Comparison of ENCODE assay signal across 36 mouse cellular contexts in the genomic region with DNA sequence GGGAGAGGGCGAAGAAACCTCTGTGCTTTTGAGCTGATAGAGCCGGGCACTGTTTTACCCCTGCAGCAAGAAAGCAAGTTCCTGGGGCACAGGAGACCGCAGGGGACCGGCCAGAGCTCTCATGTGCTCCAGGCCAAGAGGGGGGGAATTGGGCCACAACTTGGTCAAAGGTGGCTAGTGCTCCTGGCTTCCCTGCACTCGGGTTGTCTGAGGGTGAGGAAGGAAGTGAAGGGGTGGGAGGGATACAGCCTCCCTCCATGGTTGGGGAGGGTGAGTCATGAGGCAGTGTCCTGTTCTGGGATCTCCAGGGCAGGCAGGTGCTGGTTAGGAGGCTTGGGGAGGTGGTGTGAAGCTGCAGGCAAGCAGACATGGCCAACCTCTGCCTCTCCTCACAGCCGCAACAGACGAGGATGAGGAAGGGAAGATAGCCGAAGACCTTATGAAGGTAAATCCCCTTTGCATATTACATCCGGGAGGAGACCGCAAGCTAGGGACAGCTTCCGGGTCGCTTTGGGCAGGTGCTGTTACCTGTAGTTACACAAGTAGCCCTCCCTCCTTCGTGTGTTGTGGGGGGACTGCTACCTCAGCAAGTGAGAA. TPM values are rescaled to one million over a fixed set of nuclear protein-coding genes. Genes with fewer than 3 reads are reported as not detected.
DNase-seq lines count a peak whose midpoint lies in the region; ATAC-seq and TF ChIP-seq lines count a peak whose summit lies in the region.
"Had no signal": no experiment of that assay in that cellular context is flagged by ENCODE, and none has a peak within 500 bp of the region (broad histone marks: within the 10 kb centered on the region; RNA-seq: fewer than 3 reads in every experiment).

No protein-coding gene starts in this region.

- intact Hi-C loops in gastrocnemius, adult 2 months (cut with DNase I) = no loop called here

- H3K27me3 ChIP-seq in liver, adult 2 months (ENCODE audit: control insufficient read depth, insufficient read depth, low read length) = no peaks in the 10 kb centered on the region
- peaks cover 9% of the 10 kb centered on the region for H3K27me3 ChIP-seq in liver, embryonic 11.5 days (replicated peaks; ENCODE audit: control insufficient read depth, insufficient read depth, low read length)
- no peaks in the 10 kb centered on the region for H3K27me3 ChIP-seq in C2C12 (ENCODE audit: control insufficient read depth, insufficient read depth, insufficient read length)
- no peaks in the 10 kb centered on the region for H3K27me3 ChIP-seq in thymus, adult 2 months (ENCODE audit: control insufficient read depth, insufficient read depth, low read length)

- no peak overlapping the region for H3K9ac ChIP-seq in liver, adult 2 months (ENCODE audit: low read depth, low read length)
- no peak overlapping the region for H3K9ac ChIP-seq in liver, embryonic 11.5 days (ENCODE audit: low read depth, low read length)
- H3K9ac ChIP-seq: forebrain, embryonic 13.5 days; hindbrain, embryonic 12.5 days; liver, embryonic 14.5 days; lung, embryonic 14.5 days; neural tube, embryonic 12.5 days had no signal

- H3K4me2 ChIP-seq in liver, embryonic 11.5 days = no peak overlapping the region
- H3K4me2 ChIP-seq: forebrain, embryonic 13.5 days; hindbrain, embryonic 12.5 days; lung, embryonic 14.5 days; neural tube, embryonic 12.5 days had no signal

- H3K9me3 ChIP-seq in liver, embryonic 11.5 days (ENCODE audit: control insufficient read depth, low read length) = no peaks in the 10 kb centered on the region
- H3K9me3 ChIP-seq: forebrain, embryonic 13.5 days; G1E; hindbrain, embryonic 12.5 days; midbrain, embryonic 10.5 days; neural tube, embryonic 12.5 days had no signal

- H3K4me3 ChIP-seq in gastrocnemius, adult 2 months = peak overlapping the region; percentile 40
- H3K4me3 ChIP-seq in liver, adult 2 months (ENCODE audit: insufficient read depth, low read depth, low read length) = no peak overlapping the region
- H3K4me3 ChIP-seq in liver, embryonic 11.5 days (ENCODE audit: low read depth, low read length) = no peak overlapping the region
- H3K4me3 ChIP-seq in C2C12 (ENCODE audit: insufficient read depth, poor library complexity, severe bottlenecking) = no peak overlapping the region
- peak overlapping the region; percentile 27; the same call in 1 of the 2 replicates for H3K4me3 ChIP-seq in brown adipose tissue, adult 24 weeks (ENCODE audit: insufficient read depth, low read depth, low read length)
- H3K4me3 ChIP-seq in thymus, adult 2 months (ENCODE audit: control insufficient read depth, insufficient read depth, low read length) = no peak overlapping the region
- H3K4me3 ChIP-seq: forebrain, embryonic 13.5 days; hindbrain, embryonic 12.5 days; layer of hippocampus, adult 2 months; midbrain, embryonic 10.5 days; myocyte; neural tube, embryonic 12.5 days had no signal

- no peak for ATAC-seq in liver, embryonic 11.5 days (replicated peaks; ENCODE audit: low FRiP score)
- ATAC-seq: forebrain, embryonic 13.5 days; hindbrain, postnatal 0 days had no signal

- peak overlapping the region; percentile 35 for H3K27ac ChIP-seq in gastrocnemius, adult 2 months
- H3K27ac ChIP-seq in liver, adult 2 months (replicated peaks; ENCODE audit: insufficient read depth, low read depth, low read length) = 0 out of 2 replicates have a peak overlapping the region, but pooled peaks have one; percentile 5
- H3K27ac ChIP-seq in liver, embryonic 11.5 days (ENCODE audit: low read depth, low read length) = no peak overlapping the region
- H3K27ac ChIP-seq in brown adipose tissue, adult 24 weeks (replicated peaks; ENCODE audit: low read depth, low read length) = peak overlapping the region; percentile 60
- no peak overlapping the region for H3K27ac ChIP-seq in thymus, adult 2 months (ENCODE audit: control insufficient read depth, insufficient read depth, low read length)
- H3K27ac ChIP-seq: forebrain, embryonic 13.5 days; hindbrain, embryonic 12.5 days; hindbrain, postnatal 0 days; layer of hippocampus, adult 2 months; liver, embryonic 14.5 days; midbrain, embryonic 10.5 days; neural tube, embryonic 12.5 days had no signal

- peaks cover 14% of the 10 kb centered on the region for H3K4me1 ChIP-seq in liver, adult 2 months (ENCODE audit: control insufficient read depth, insufficient read depth, low read length)
- H3K4me1 ChIP-seq in liver, embryonic 11.5 days (replicated peaks; ENCODE audit: control insufficient read depth, insufficient read depth, low read length) = peaks cover 11% of the 10 kb centered on the region; the same call in 1 of the 2 replicates
- peaks cover 35% of the 10 kb centered on the region for H3K4me1 ChIP-seq in brown adipose tissue, adult 24 weeks (ENCODE audit: control insufficient read depth, insufficient read depth, insufficient read length, low read length)
- H3K4me1 ChIP-seq in thymus, adult 2 months (replicated peaks; ENCODE audit: control insufficient read depth, insufficient read depth, low read length) = peaks cover 28% of the 10 kb centered on the region

- peak overlapping the region; percentile 18 for H3ac ChIP-seq in C2C12 (ENCODE audit: control insufficient read depth, insufficient read length, low read depth)

- H3K79me3 ChIP-seq in C2C12 (ENCODE audit: low read depth) = peaks cover 52% of the 10 kb centered on the region

- no peak for TF ChIP-seq CTCF in gastrocnemius, adult 2 months (IDR thresholded peaks at IDR 0.05)
- TF ChIP-seq CTCF in liver, adult 2 months (IDR thresholded peaks at IDR 0.05; ENCODE audit: low read depth, low read length) = no peak
- TF ChIP-seq CTCF in C2C12 (IDR thresholded peaks at IDR 0.05; ENCODE audit: control insufficient read depth, insufficient read depth, insufficient read length) = no peak
- TF ChIP-seq CTCF in thymus, adult 2 months (IDR thresholded peaks at IDR 0.05; ENCODE audit: borderline replicate concordance, control insufficient read depth, extremely low read depth, insufficient read depth, low read length, poor library complexity) = no peak

- H3K36me3 ChIP-seq in liver, adult 2 months (ENCODE audit: control insufficient read depth, insufficient read depth, low read length) = peaks cover 35% of the 10 kb centered on the region
- H3K36me3 ChIP-seq in liver, embryonic 11.5 days (ENCODE audit: control insufficient read depth, insufficient read depth, low read length) = peaks cover 2% of the 10 kb centered on the region; the same call in 1 of the 2 replicates
- H3K36me3 ChIP-seq in C2C12 (ENCODE audit: control insufficient read depth, insufficient read depth) = peaks cover 90% of the 10 kb centered on the region
- peaks cover 67% of the 10 kb centered on the region for H3K36me3 ChIP-seq in thymus, adult 2 months (ENCODE audit: control insufficient read depth, insufficient read depth, low read length)
- H3K36me3 ChIP-seq: hindbrain, embryonic 12.5 days; midbrain, embryonic 10.5 days; neural tube, embryonic 12.5 days had no signal

- TF ChIP-seq POLR2A in liver, adult 2 months (IDR thresholded peaks at IDR 0.05; ENCODE audit: extremely low read depth, insufficient read depth, low read length) = no peak
- no peak for TF ChIP-seq POLR2A in thymus, adult 2 months (IDR thresholded peaks at IDR 0.05; ENCODE audit: control insufficient read depth, extremely low read depth, insufficient read depth, low read length, poor library complexity)

- DNase-seq in gastrocnemius, adult 2 months = peak; percentile 20
- no peak for DNase-seq in gastrocnemius, adult 8-10 months (ENCODE audit: low spot score in 2 of 2)
- DNase-seq in liver, adult 2 months (ENCODE audit: extremely low read depth, low read depth, low spot score) = no peak
- no peak for DNase-seq in liver, embryonic 11.5 days (ENCODE audit: low spot score)
- DNase-seq in thymus, adult 2 months = no peak
- DNase-seq in cerebellum, postnatal 4 days (ENCODE audit: low spot score in 2 of 2) = no peak
- DNase-seq: adrenal gland, postnatal 25 days; cerebellum, adult 18-20 months; cerebellum, postnatal 14 days; gastrocnemius, postnatal 25 days; kidney, adult 18-20 months; left cerebral cortex, postnatal 4 days; lung, embryonic 14.5 days; lung, postnatal 14 days; right cerebral cortex, adult 18-20 months; thymus, postnatal 25 days had no signal

- WGBS in liver, adult 2 months = 69% methylated on average over 13 of the region's 13 CpGs
- 80% methylated on average over 13 of the region's 13 CpGs for WGBS in liver, embryonic 11.5 days
- 86% methylated on average over 13 of the region's 13 CpGs for WGBS in thymus, adult 2 months

- no peaks in the 10 kb centered on the region; the same call in 1 of the 2 replicates for H3K79me2 ChIP-seq in liver, adult 2 months (ENCODE audit: control insufficient read depth, insufficient read depth, low read length)
- H3K79me2 ChIP-seq in C2C12 (ENCODE audit: control insufficient read depth, insufficient read depth) = peaks cover 67% of the 10 kb centered on the region

TF ChIP-seq in C2C12, 6 proteins besides CTCF, POLR2A, EP300 and RAD21 (continues in another document):
- no peak for TF ChIP-seq MAX (IDR thresholded peaks at IDR 0.05)

RNA-seq across cellular contexts. Expression of a gene that starts 1.8 kb away (rescaled TPM):
- under 1 TPM; 0.28 to 0.53 TPM for total RNA-seq in gastrocnemius, adult 2 months (2021)
- total RNA-seq in gastrocnemius, adult 8-10 months (2022) = under 1 TPM in 2 of 4 experiments, not detected in 2; 0.34 to 0.48 TPM
- not detected in 2 replicates for total RNA-seq in liver, adult 2 months (2014; rRNA removed)
- 0.16 TPM in 1 of 2 replicates, not detected in the other for polyA plus RNA-seq in liver, adult 2 months (2012; rRNA removed)
- not detected in 2 replicates for polyA plus RNA-seq in liver, embryonic 11.5 days (2014; fragmentation: Nextera tagmentation; extraction: Ambion mirVana)
- polyA plus RNA-seq in C2C12 (2012; fragmentation: generic; extraction: Trizol) = 0.18 TPM
- not detected in 2 replicates for polyA plus RNA-seq in brown adipose tissue, adult 24 weeks (2012; ENCODE audit: insufficient read depth, insufficient read length, missing spikeins)
- 0.86 and 0.98 TPM in 2 replicates for polyA plus RNA-seq in thymus, adult 2 months (2012; rRNA removed)
- total RNA-seq: G1E; gastrocnemius, postnatal 25 days; hindbrain, postnatal 0 days; left cerebral cortex, postnatal 4 days; midbrain, postnatal 0 days had no signal
- polyA plus RNA-seq: embryonic facial prominence, embryonic 11.5 days; forebrain, embryonic 13.5 days; G1E; heart, embryonic 14.5 days; hindbrain, embryonic 12.5 days; hindbrain, postnatal 0 days; liver, embryonic 14.5 days; midbrain, embryonic 10.5 days; midbrain, postnatal 0 days; neural tube, embryonic 12.5 days; stomach, embryonic 16.5 days had no signal

RNA-seq across cellular contexts. Expression of a gene that starts 4.9 kb away (rescaled TPM):
- 1 to 10 TPM; 6.2 to 7.0 TPM for total RNA-seq in gastrocnemius, adult 2 months (2021)
- total RNA-seq in gastrocnemius, adult 8-10 months (2022) = 1 to 10 TPM; 3.2 to 5.8 (median 4.4) TPM
- 37.5 and 44.2 TPM in 2 replicates for total RNA-seq in liver, adult 2 months (2014; rRNA removed)
- 27.9 and 43.0 TPM in 2 replicates for polyA plus RNA-seq in liver, adult 2 months (2012; rRNA removed)
- 8.4 and 8.7 TPM in 2 replicates for polyA plus RNA-seq in liver, embryonic 11.5 days (2014; fragmentation: Nextera tagmentation; extraction: Ambion mirVana)
- polyA plus RNA-seq in C2C12 (2012; fragmentation: generic; extraction: Trizol) = 26.7 TPM
- 12.5 and 27.9 TPM in 2 replicates for polyA plus RNA-seq in brown adipose tissue, adult 24 weeks (2012; ENCODE audit: insufficient read depth, insufficient read length, missing spikeins)
- 162 and 169 TPM in 2 replicates for polyA plus RNA-seq in thymus, adult 2 months (2012; rRNA removed)

RNA-seq across cellular contexts. Expression of a gene that starts 54.2 kb away (rescaled TPM):
- not detected for total RNA-seq in gastrocnemius, adult 2 months (2021)
- total RNA-seq in gastrocnemius, adult 8-10 months (2022) = not detected
- 0.09 TPM in 1 of 2 replicates, not detected in the other for total RNA-seq in liver, adult 2 months (2014; rRNA removed)
- not detected in 2 replicates for polyA plus RNA-seq in liver, adult 2 months (2012; rRNA removed)
- not detected in 2 replicates for polyA plus RNA-seq in liver, embryonic 11.5 days (2014; fragmentation: Nextera tagmentation; extraction: Ambion mirVana)
- polyA plus RNA-seq in C2C12 (2012; fragmentation: generic; extraction: Trizol) = not detected
- polyA plus RNA-seq in brown adipose tissue, adult 24 weeks (2012; ENCODE audit: insufficient read depth, insufficient read length, missing spikeins) = not detected in 2 replicates
- polyA plus RNA-seq in thymus, adult 2 months (2012; rRNA removed) = 0.56 and 0.84 TPM in 2 replicates
- total RNA-seq: adrenal gland, postnatal 25 days; gastrocnemius, postnatal 25 days; heart, postnatal 25 days; hindbrain, postnatal 0 days; layer of hippocampus, adult 2 months; layer of hippocampus, postnatal 14 days; left cerebral cortex, postnatal 4 days; megakaryocyte progenitor cell, adult 5-6 weeks; midbrain, postnatal 0 days had no signal
- polyA plus RNA-seq: embryonic facial prominence, embryonic 11.5 days; forebrain, embryonic 13.5 days; G1E; heart, embryonic 14.5 days; hindbrain, embryonic 12.5 days; hindbrain, postnatal 0 days; kidney, embryonic 16.5 days; limb, embryonic 14.5 days; liver, embryonic 14.5 days; lung, embryonic 14.5 days; midbrain, embryonic 10.5 days; myocyte; neural tube, embryonic 12.5 days; stomach, embryonic 16.5 days had no signal

Comparison
In these comparisons a context has a peak if more than half of its experiments do, and no peak if none do; other contexts are left out.
1. H3K27ac ChIP-seq: peak in gastrocnemius, adult 2 months (single experiment), liver, adult 2 months (single experiment) and brown adipose tissue, adult 24 weeks (single experiment); none in liver, embryonic 11.5 days (single experiment) and thymus, adult 2 months (single experiment).
2. H3K4me3 ChIP-seq: peak in gastrocnemius, adult 2 months (single experiment) and brown adipose tissue, adult 24 weeks (single experiment); none in liver, adult 2 months (single experiment), liver, embryonic 11.5 days (single experiment), C2C12 (single experiment) and thymus, adult 2 months (single experiment).